Mouse (Mus musculus) neural tube, embryonic 12.5 days (tissue): ENCODE data around the gene Rab10. TPM values are rescaled to one million over a fixed set of nuclear protein-coding genes. Genes with fewer than 3 reads are reported as not detected.

Experiments used
- ATAC-seq: fragments of 200-750 bp; cut with Nextera tagmentation; 2 replicates; pipeline ENCODE4 v1.8.0; 2017; ENCODE audit warnings: low read depth, mild to moderate bottlenecking, moderate TSS enrichment, moderate library complexity; ENCODE audit not compliant: low FRiP score
- H3K27ac ChIP-seq: fragments of 300-500 bp; sonication (generic); 2 replicates; pipeline ENCODE4 v1.5.1; 2016
- H3K27me3 ChIP-seq: fragments of 300-500 bp; sonication (generic); replicated peaks from 2 replicates; pipeline ENCODE4 v1.6.1; 2016; ENCODE audit warnings: mild to moderate bottlenecking
- H3K36me3 ChIP-seq: fragments of 300-500 bp; sonication (generic); 2 replicates; pipeline ENCODE4 v1.6.1; 2016; ENCODE audit warnings: mild to moderate bottlenecking
- H3K4me1 ChIP-seq: fragments of 300-500 bp; sonication (generic); 2 replicates; pipeline ENCODE4 v1.6.1; 2016
- H3K4me2 ChIP-seq: fragments of 300-500 bp; sonication (generic); replicated peaks from 2 replicates; pipeline ENCODE4 v1.6.1; 2016; ENCODE audit warnings: mild to moderate bottlenecking
- H3K4me3 ChIP-seq: fragments of 300-500 bp; sonication (generic); 2 replicates; pipeline ENCODE4 v1.5.1; 2016
- H3K9ac ChIP-seq: fragments of 300-500 bp; sonication (generic); 2 replicates; pipeline ENCODE4 v1.6.1; 2016; ENCODE audit warnings: mild to moderate bottlenecking
- H3K9me3 ChIP-seq: fragments of 300-500 bp; sonication (generic); 2 replicates; pipeline ENCODE4 v1.6.1; 2016; ENCODE audit warnings: mild to moderate bottlenecking
- WGBS: fragments of 180-500 bp; shearing (Covaris S2); methylation state at CpG from one replicate; pipeline ENCODE4 v1.1.7; 2016; 5-methylcytosine and 5-hydroxymethylcytosine counted together
- polyA plus RNA-seq: library from polyadenylated mRNA; unstranded; fragments of >200 nt; fragmentation: Nextera tagmentation; extraction: Ambion mirVana; gene quantifications from 2 replicates; pipeline ENCODE4 v1.2.1, GENCODE M21; 2016

Gene Rab10
- polyA plus RNA-seq, 1 experiment from 2014 or later, result 182 TPM

DNA sequence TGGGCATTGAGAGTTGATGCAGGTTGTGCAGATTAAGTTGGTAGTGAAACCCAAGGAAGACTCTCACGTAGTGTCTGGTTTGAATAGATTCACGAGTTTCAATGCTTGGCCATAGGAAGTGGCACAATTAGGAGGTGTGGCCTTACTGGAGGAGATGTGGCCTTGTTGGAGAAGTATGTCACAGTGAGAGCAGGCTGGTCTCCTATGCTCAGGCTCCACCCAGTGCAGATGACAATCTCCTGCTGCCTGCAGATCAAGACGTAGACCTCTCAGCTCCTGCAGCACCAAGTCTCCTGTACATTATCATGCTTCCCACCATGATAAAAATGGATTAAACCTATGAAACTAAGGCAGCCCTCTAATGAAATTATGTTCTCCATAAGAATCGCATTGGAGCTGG is 18.7 kb downstream of the Rab10 start:
- ATAC-seq, result no peak
- WGBS, result 94% methylated on average over 4 of the region's 4 CpGs

DNA sequence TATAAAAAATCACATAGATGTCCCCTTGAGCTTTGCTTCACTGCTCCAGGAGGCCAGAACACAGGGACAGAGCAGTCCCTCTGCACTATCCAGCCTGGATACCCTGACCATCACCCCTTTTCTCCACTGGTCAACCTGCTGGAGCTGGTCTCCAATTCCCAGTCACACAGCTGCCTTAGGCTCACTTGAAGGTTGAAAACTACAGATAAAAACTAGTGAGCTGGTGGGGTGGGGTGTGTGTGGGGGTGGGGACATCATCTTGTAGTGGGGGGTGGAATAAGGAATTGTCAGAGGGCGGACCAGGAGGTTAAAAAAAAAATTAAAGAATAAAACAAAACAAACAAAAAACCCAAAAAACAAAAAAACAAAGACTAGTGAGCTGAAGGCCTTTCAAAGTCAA is 21.3 kb downstream of the Rab10 start:
- Histone ChIP-seq H3K9me3 (peaks cover 14% of the 10 kb centered on the region), H3K4me1 (no peaks in the 10 kb centered on the region), H3K4me3 (no peak overlapping the region), H3K27me3 (no peaks in the 10 kb centered on the region), H3K9ac (no peak overlapping the region), H3K36me3 (peaks cover 18% of the 10 kb centered on the region), H3K4me2 (no peak overlapping the region), H3K27ac (no peak overlapping the region)
- 94% methylated on average over 1 of the region's 1 CpGs for WGBS
- ATAC-seq, result no peak

More for the DNA sequence above, 18.7 kb downstream of the Rab10 start:
- Histone ChIP-seq H3K9me3 (peaks cover 14% of the 10 kb centered on the region; the same call in 1 of the 2 replicates), H3K4me3 (no peak overlapping the region), H3K27me3 (no peaks in the 10 kb centered on the region), H3K9ac (no peak overlapping the region), H3K4me1 (no peaks in the 10 kb centered on the region), H3K4me2 (no peak overlapping the region), H3K36me3 (peaks cover 18% of the 10 kb centered on the region), H3K27ac (no peak overlapping the region)

DNA sequence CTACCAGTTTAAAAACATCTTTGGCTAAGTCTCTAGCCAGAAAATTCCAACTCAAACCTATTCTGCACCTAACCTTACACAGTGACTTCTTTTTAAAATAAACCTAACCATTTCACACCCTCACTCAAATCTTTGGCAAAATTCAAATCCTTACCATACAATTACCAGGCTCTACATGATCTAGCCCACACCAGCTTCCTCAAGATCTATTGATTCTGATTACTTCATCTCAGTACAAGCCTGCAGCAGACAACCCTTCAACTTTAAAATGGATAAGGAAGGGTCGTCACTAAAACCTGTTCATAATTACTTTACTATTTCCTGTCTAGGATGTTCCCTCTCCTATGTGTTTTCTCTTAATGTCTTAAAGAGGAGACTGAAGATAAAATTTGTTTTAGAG is 23.9 kb downstream of the Rab10 start:
- Histone ChIP-seq H3K4me1 (no peaks in the 10 kb centered on the region), H3K4me3 (no peak overlapping the region), H3K27ac (no peak overlapping the region), H3K36me3 (peaks cover 9% of the 10 kb centered on the region), H3K9me3 (peaks cover 13% of the 10 kb centered on the region), H3K27me3 (no peaks in the 10 kb centered on the region), H3K9ac (no peak overlapping the region), H3K4me2 (no peak overlapping the region)
- ATAC-seq, result no peak
- 70% methylated on average over 1 of the region's 1 CpGs for WGBS

DNA sequence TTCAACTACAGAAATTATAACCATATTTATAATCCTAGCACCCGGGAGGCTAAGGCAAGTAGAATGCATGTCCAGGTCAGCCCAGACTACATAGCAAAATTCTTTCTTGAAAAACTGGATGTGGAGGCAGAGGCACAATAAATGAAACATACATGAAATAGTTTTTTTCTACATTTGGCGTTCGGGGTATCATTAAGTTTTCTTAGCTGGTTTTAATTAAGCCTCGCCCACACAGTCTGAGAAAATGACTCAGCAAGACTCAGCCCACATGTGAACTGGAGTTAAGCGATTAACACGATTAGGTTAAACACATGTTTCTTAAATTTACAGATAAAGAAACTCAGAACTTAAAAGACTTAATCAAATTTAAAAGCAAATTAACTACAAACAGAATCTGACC is 24.4 kb downstream of the Rab10 start:
- peaks cover 9% of the 10 kb centered on the region for H3K9me3 ChIP-seq
- H3K9ac ChIP-seq, result no peak overlapping the region
- H3K27ac ChIP-seq, result no peak overlapping the region
- no peak overlapping the region for H3K4me2 ChIP-seq
- no peak for ATAC-seq
- H3K27me3 ChIP-seq, result no peaks in the 10 kb centered on the region
- no peak overlapping the region for H3K4me3 ChIP-seq
- H3K4me1 ChIP-seq, result no peaks in the 10 kb centered on the region
- WGBS, result 87% methylated on average over 6 of the region's 6 CpGs
- H3K36me3 ChIP-seq, result peaks cover 6% of the 10 kb centered on the region; the same call in 1 of the 2 replicates

DNA sequence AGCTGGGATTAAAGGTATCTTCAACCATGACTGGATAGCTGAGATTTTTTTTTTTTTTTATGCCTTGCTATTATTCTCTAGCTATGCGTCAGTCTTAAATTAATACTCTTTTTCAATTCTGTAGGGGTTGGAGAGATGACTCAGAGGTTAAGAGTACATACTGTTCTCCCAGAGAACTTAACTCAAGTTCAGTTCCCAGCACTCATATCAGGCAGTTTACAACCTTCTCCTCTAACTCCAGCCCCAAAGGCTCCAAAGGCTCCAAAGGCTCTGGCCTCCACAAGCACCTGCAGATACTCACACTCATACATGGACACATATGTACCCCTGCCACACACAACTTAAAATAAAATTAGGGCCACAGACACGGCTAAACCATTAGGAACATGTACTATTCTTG is 25.3 kb downstream of the Rab10 start:
- Histone ChIP-seq H3K27me3 (no peaks in the 10 kb centered on the region), H3K9ac (no peak overlapping the region), H3K36me3 (peaks cover 6% of the 10 kb centered on the region; the same call in 1 of the 2 replicates), H3K27ac (no peak overlapping the region), H3K9me3 (peaks cover 9% of the 10 kb centered on the region), H3K4me3 (no peak overlapping the region), H3K4me1 (no peaks in the 10 kb centered on the region), H3K4me2 (no peak overlapping the region)
- no peak for ATAC-seq
- WGBS, result 96% methylated on average over 2 of the region's 2 CpGs

DNA sequence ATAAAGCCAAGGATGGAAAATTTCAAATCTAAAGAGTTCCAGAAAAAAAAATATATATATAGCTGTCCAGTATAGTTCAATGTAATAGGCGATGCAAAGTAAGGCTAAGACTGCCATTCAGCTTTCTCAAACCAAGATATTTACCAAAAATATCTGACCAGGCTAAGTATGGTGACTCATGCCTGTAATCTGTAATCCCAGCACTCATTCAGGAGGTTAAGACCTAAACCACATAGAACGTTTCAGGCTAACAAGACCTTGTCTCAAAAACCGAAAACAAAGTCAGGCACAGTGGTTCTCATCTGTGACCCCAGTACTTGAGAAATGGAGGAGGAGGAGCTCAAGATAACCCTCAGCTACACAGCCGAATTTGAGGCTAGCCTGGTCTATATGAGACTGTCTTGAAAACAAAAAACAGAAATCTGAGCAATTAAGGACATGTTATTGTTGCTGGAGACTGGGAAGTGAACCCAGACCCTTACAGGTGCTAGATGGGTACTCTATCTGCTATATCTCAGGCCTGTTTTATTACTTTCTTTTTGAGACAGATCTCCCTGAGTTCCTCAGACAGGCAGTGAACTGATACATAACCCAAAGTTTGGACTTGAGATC is 25.8 kb downstream of the Rab10 start:
- Histone ChIP-seq H3K4me3 (no peak overlapping the region), H3K9me3 (peaks cover 9% of the 10 kb centered on the region), H3K27ac (no peak overlapping the region), H3K4me1 (no peaks in the 10 kb centered on the region), H3K36me3 (peaks cover 6% of the 10 kb centered on the region; the same call in 1 of the 2 replicates), H3K27me3 (no peaks in the 10 kb centered on the region), H3K4me2 (no peak overlapping the region), H3K9ac (no peak overlapping the region)
- WGBS, result 92% methylated on average over 4 of the region's 4 CpGs
- ATAC-seq, result no peak

DNA sequence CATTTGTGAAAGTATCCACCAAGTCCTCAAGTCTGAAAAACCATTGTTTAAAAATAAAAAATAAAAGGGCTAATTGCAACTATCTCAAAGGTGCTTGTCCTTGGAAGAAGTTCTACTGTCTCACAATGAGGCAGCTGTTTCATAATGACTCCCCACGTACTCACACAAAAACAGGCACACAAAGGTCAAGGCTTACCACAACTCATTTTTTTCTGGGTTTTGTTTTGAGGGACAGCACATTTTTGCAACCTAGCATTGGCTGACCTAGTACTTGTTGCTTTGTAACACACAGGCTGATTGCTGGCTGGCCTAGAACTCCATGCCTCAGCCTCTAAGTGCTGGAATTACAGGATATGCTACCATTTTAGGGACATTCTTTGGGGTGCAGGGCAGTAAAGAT is 26.8 kb downstream of the Rab10 start:
- H3K9me3 ChIP-seq, result peaks cover 5% of the 10 kb centered on the region; the same call in 1 of the 2 replicates
- 66% methylated on average over 1 of the region's 1 CpGs for WGBS
- H3K4me2 ChIP-seq, result no peak overlapping the region
- H3K4me3 ChIP-seq, result no peak overlapping the region
- no peak overlapping the region for H3K9ac ChIP-seq
- peaks cover 1% of the 10 kb centered on the region; the same call in 1 of the 2 replicates for H3K36me3 ChIP-seq
- no peaks in the 10 kb centered on the region for H3K27me3 ChIP-seq
- ATAC-seq, result no peak
- H3K27ac ChIP-seq, result no peak overlapping the region
- H3K4me1 ChIP-seq, result no peaks in the 10 kb centered on the region

DNA sequence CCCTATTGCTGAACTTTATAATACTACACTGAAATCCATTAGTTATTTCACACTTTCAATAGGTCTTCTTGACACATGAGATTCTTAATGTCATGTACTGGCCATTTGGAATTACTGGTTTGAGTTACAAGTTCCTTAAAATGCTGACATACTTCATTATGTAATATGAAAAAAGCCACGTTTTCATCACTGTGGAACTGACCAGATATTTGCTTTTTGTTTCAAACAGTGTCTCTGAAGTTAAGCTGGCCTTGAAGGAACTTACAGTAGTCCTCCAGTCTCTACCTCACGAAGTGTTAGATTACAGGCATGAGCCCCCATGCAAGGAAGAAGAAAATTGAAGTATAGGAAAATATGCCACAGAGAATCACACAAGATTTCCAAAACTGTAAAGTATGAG is 27.2 kb downstream of the Rab10 start:
- H3K27me3 ChIP-seq, result no peaks in the 10 kb centered on the region
- peaks cover 3% of the 10 kb centered on the region; the same call in 1 of the 2 replicates for H3K9me3 ChIP-seq
- no peak for ATAC-seq
- H3K4me1 ChIP-seq, result no peaks in the 10 kb centered on the region
- no peak overlapping the region for H3K27ac ChIP-seq
- no peak overlapping the region for H3K9ac ChIP-seq
- no peak overlapping the region for H3K4me2 ChIP-seq
- 93% methylated on average over 2 of the region's 2 CpGs for WGBS
- H3K36me3 ChIP-seq, result no peaks in the 10 kb centered on the region
- H3K4me3 ChIP-seq, result no peak overlapping the region

DNA sequence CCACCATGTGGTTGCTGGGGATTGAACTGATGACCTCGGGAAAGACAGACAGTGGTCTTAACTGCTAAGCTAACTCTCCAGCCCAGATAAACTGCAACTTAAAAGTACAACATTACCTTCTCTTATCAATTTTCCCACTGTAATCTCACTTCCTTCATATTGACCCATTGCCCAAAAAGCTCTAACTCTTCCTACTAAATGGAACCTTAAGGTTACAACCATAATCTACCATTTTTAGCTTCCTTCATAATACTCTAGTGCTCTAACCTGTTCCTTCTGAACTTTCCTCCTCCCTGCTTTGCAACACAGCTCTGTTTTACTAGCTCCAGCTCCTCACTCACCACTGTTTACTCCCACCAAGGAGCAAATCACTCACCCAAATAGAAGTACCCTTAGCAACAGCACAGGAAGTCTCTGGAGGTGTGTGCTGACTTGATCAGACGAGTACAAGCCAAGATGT is 30.9 kb downstream of the Rab10 start:
- no peak overlapping the region for H3K27ac ChIP-seq
- H3K4me2 ChIP-seq, result no peak overlapping the region
- 85% methylated on average over 2 of the region's 2 CpGs for WGBS
- H3K4me3 ChIP-seq, result no peak overlapping the region
- H3K27me3 ChIP-seq, result no peaks in the 10 kb centered on the region
- no peak for ATAC-seq
- no peaks in the 10 kb centered on the region for H3K4me1 ChIP-seq
- 0 out of 2 replicates have a peak, but pooled peaks cover 2% of the 10 kb centered on the region for H3K9me3 ChIP-seq
- H3K9ac ChIP-seq, result no peak overlapping the region
- no peaks in the 10 kb centered on the region for H3K36me3 ChIP-seq

DNA sequence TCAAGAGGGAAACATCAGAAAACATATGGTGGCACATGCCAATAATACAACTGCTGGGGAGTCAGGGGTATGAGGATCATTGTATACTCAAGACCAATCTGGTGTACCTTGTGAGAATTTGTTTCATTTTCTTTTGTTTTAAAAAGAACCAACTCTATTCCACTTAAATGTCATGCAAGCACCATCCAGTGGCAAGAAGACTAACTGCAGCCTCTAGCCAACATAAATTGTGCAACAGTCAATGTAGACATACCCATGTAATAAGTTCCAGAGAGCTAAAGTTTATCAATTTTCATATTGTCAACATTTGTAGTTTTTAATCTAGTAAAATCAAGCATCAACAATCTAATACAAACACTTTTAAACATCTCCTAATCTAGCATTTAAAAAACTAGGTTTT is 39.0 kb downstream of the Rab10 start:
- no peaks in the 10 kb centered on the region for H3K36me3 ChIP-seq
- no peak overlapping the region for H3K4me3 ChIP-seq
- no peaks in the 10 kb centered on the region for H3K27me3 ChIP-seq
- ATAC-seq, result no peak
- H3K9ac ChIP-seq, result no peak overlapping the region
- H3K9me3 ChIP-seq, result no peaks in the 10 kb centered on the region
- H3K4me2 ChIP-seq, result no peak overlapping the region
- no peaks in the 10 kb centered on the region for H3K4me1 ChIP-seq
- no peak overlapping the region for H3K27ac ChIP-seq

DNA sequence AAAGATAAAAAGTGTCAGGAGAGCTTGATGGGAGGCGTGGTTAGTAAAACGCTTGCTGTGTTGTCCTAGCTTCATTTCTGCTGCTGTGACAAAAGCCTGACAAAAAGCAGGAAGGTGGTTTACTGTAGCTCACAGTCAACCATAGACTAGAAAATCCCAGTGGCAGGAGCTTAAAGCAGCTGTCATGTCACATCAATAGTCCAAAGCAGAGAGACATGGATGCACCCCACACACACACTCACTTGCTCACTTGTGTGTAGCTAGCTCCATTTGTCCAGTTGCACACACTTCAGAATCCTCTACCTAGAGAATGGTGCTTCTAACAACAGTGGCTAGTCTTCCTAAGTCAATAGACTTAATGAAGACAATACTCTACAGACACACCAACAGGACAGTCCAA is 42.4 kb downstream of the Rab10 start:
- Histone ChIP-seq H3K4me3 (no peak overlapping the region), H3K27me3 (no peaks in the 10 kb centered on the region), H3K27ac (no peak overlapping the region), H3K9me3 (no peaks in the 10 kb centered on the region), H3K4me2 (no peak overlapping the region), H3K4me1 (no peaks in the 10 kb centered on the region), H3K36me3 (no peaks in the 10 kb centered on the region; the same call in 1 of the 2 replicates), H3K9ac (no peak overlapping the region)
- WGBS, result 97% methylated on average over 2 of the region's 2 CpGs
- no peak for ATAC-seq

DNA sequence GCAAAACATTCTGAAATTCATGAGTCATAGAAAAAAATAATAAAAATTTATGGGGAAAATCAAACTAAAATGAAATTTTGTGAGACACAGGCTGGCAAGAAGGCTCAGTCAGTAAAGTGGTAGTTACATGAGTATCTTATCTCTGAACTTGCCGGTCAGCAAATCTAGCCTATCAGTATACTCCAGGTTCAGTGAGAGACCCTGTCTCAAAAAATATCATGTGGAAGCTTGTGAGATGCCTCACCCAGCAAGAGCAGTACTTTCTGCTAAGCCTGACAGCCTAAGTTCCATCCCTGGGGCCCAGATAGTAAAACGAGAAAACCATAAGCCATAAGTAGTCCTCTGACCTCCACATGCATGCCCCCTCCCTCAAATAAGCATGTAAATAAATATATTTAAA is 44.6 kb downstream of the Rab10 start:
- Histone ChIP-seq H3K27me3 (no peaks in the 10 kb centered on the region), H3K4me2 (no peak overlapping the region), H3K9ac (no peak overlapping the region), H3K9me3 (no peaks in the 10 kb centered on the region), H3K27ac (no peak overlapping the region), H3K4me3 (no peak overlapping the region), H3K4me1 (no peaks in the 10 kb centered on the region), H3K36me3 (peaks cover 10% of the 10 kb centered on the region)
- no peak for ATAC-seq
- 98% methylated on average over 2 of the region's 2 CpGs for WGBS

DNA sequence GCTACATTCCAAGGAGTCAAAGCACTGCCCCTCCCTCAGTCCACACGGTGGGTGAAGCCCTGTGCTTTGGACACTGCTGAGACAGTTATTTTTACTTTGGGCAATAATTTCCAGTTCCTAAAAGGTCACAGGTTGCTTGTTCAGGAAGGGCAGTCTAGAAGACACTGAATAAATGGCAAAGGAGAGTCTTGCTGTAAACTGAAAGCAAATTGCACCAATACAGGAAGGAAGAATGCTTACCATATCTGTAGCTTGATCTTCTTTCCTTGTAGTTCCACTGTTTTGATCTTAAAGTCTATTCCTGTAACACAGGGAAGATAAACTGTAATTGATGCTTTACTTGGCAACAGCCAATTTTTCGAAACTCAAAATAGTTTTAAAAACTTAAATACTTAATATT is 45.3 kb downstream of the Rab10 start:
- ATAC-seq, result no peak
- Histone ChIP-seq H3K4me1 (no peaks in the 10 kb centered on the region), H3K36me3 (peaks cover 10% of the 10 kb centered on the region), H3K27me3 (no peaks in the 10 kb centered on the region), H3K4me2 (no peak overlapping the region), H3K9ac (no peak overlapping the region), H3K9me3 (no peaks in the 10 kb centered on the region), H3K4me3 (no peak overlapping the region), H3K27ac (no peak overlapping the region)
- WGBS, result 72% methylated on average over 2 of the region's 2 CpGs
